Mouse (Mus musculus): ENCODE measurements around the gene Nectin4. TPM values are rescaled to one million over a fixed set of nuclear protein-coding genes. Genes with fewer than 3 reads are reported as not detected.

The Nectin4 gene
- polyA plus RNA-seq, 1 experiment from 2014 or later, result 0.07 TPM

DNA sequence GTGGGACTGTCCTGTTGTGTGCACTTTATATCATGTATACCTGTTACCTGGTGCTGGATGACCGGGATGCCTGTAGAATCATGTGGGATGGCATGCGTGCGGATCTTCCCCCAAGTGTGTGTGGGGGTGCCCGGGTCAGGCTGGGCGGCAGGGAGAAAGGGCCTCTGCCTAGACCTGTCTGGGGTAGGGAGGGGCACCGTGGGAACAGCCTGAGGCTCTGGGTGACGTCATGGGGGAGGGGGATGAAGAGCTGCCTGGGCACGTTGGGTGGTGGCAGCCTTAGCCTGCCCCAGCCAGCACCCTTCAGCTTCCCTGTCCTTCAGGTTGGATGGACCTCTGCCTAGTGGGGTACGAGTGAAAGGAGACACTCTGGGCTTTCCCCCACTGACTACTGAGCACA is 14.5 kb downstream of the Nectin4 start:
- Histone ChIP-seq H3K4me1 (replicated peaks) (peaks cover 22% of the 10 kb centered on the region), H3K27me3 (peaks cover 27% of the 10 kb centered on the region), H3K4me3 (replicated peaks) (no peak overlapping the region), H3K4me2 (no peak overlapping the region), H3K27ac (replicated peaks) (no peak overlapping the region), H3K9ac (no peak overlapping the region), H3K36me3 (replicated peaks) (no peaks in the 10 kb centered on the region), H3K9me3 (replicated peaks) (no peaks in the 10 kb centered on the region)
- WGBS (ENCODE audit: insufficient replicate concordance), result 57% methylated on average over 9 of the region's 9 CpGs
- ATAC-seq (ENCODE audit: insufficient read depth), result no peak

DNA sequence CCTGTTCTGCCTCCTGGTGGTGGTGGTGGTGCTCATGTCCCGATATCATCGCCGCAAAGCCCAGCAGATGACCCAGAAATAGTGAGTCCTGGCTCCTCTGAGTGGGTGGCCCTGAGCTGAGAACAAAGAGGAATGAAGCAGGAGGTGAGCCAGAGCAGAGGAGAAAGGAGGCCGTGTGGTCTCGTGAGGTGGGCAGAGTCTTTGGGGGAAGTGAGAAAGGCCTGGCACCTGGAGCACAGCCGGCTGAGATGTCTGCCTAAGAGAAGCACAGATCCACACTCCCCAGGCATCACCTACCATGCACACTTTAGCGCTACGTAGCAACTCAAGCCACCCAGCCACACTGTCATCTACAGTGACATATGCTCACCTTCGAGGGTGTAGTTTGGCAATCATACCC is 15.3 kb downstream of the Nectin4 start:
- 55% methylated on average over 9 of the region's 9 CpGs for WGBS (ENCODE audit: insufficient replicate concordance)
- H3K36me3 ChIP-seq (replicated peaks), result no peaks in the 10 kb centered on the region

GRCm38 (mm10) chr1:171387099-171387498 is 17.2 kb downstream of the Nectin4 start:
- H3K9ac ChIP-seq, result no peak overlapping the region
- peaks cover 16% of the 10 kb centered on the region for H3K4me1 ChIP-seq (replicated peaks)
- H3K4me3 ChIP-seq (replicated peaks), result no peak overlapping the region
- peaks cover 9% of the 10 kb centered on the region; the same call in 1 of the 2 replicates for H3K27me3 ChIP-seq
- WGBS (ENCODE audit: insufficient replicate concordance), result 43% methylated on average over 6 of the region's 6 CpGs
- no peak overlapping the region for H3K4me2 ChIP-seq
- H3K9me3 ChIP-seq (replicated peaks), result no peaks in the 10 kb centered on the region
- no peaks in the 10 kb centered on the region for H3K36me3 ChIP-seq (replicated peaks)
- no peak overlapping the region for H3K27ac ChIP-seq (replicated peaks)
- no peak for ATAC-seq (ENCODE audit: insufficient read depth)

More for the DNA sequence above, 15.3 kb downstream of the Nectin4 start:
- Histone ChIP-seq H3K4me3 (replicated peaks) (no peak overlapping the region), H3K27me3 (peaks cover 19% of the 10 kb centered on the region), H3K27ac (replicated peaks) (no peak overlapping the region), H3K4me2 (no peak overlapping the region), H3K9ac (no peak overlapping the region), H3K9me3 (replicated peaks) (no peaks in the 10 kb centered on the region), H3K4me1 (replicated peaks) (peaks cover 15% of the 10 kb centered on the region)
- ATAC-seq (ENCODE audit: insufficient read depth), result no peak

DNA sequence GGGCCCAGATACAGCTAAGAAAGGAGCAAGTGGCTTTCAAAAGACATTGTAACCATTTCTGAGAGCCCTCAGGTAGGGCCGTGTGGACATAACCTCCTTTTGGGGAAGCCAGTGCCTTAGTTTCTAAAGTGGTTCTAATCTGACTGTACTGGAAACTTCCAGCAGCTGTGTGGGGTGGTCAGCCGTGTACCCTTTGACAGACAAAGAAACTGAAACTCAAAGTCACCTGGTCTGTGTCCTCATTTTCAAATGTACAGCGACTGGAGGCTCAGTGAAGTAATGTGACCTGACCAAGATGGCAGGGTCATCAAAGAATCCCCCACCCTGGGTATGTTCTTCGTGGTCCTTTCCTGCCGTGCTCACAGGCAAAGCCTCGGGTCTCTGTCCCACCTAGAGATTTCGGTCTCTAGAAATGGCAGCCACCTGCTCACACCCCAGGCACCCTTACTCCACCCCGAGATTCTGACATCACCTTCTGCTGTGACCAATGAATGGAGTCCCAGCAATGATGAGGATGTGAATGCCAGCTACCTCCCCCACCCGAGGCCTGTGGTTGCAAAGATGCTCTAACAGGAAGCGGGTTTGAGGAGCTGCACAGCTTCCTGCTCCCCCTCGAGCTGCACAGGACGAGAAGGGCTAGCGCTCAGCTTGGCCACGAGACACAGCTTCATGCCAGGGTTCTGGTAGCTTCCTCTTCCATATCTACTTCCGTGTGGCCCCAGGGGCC is 18.6 kb downstream of the Nectin4 start, which contains the start of gene Arhgap30:
TSS of gene Arhgap30 (plus strand) at position 579 of the 727 bp plus-strand sequence.
- Histone ChIP-seq H3K4me2 (peak within 1 kb of the TSS; percentile 58), H3K4me1 (replicated peaks) (peaks cover 16% of the 10 kb centered on the region), H3K27me3 (peaks cover 2% of the 10 kb centered on the region; the same call in 1 of the 2 replicates), H3K9ac (no peak within 1 kb of the TSS), H3K27ac (replicated peaks) (peak within 1 kb of the TSS; percentile 72), H3K4me3 (replicated peaks) (peak within 1 kb of the TSS; percentile 47), H3K9me3 (replicated peaks) (no peaks in the 10 kb centered on the region), H3K36me3 (replicated peaks) (no peaks in the 10 kb centered on the region)
- WGBS (ENCODE audit: insufficient replicate concordance), result 20% methylated on average over 15 of the region's 15 CpGs
- peak; percentile 62 for ATAC-seq (ENCODE audit: insufficient read depth)

GRCm38 (mm10) chr1:171390101-171390500 is 20.2 kb downstream of the Nectin4 start:
- Histone ChIP-seq H3K4me2 (peak overlapping the region; percentile 58), H3K4me3 (replicated peaks) (peak overlapping the region; percentile 47), H3K27me3 (no peaks in the 10 kb centered on the region), H3K9ac (no peak overlapping the region), H3K27ac (replicated peaks) (0 out of 2 replicates have a peak overlapping the region, but pooled peaks have one; percentile 72), H3K4me1 (replicated peaks) (peaks cover 16% of the 10 kb centered on the region), H3K9me3 (replicated peaks) (no peaks in the 10 kb centered on the region), H3K36me3 (replicated peaks) (no peaks in the 10 kb centered on the region)
- WGBS (ENCODE audit: insufficient replicate concordance), result 9% methylated on average over 4 of the region's 4 CpGs
- ATAC-seq (ENCODE audit: insufficient read depth), result peak; percentile 37

- H3K4me3 ChIP-seq (replicated peaks), result no peak overlapping the region
- H3K36me3 ChIP-seq (replicated peaks), result no peaks in the 10 kb centered on the region
- WGBS (ENCODE audit: insufficient replicate concordance), result 76% methylated on average over 4 of the region's 4 CpGs
- H3K4me1 ChIP-seq (replicated peaks), result no peaks in the 10 kb centered on the region
- H3K27ac ChIP-seq (replicated peaks), result no peak overlapping the region
- no peaks in the 10 kb centered on the region for H3K9me3 ChIP-seq (replicated peaks)
- H3K4me2 ChIP-seq, result no peak overlapping the region
- no peak for ATAC-seq (ENCODE audit: insufficient read depth)
- no peaks in the 10 kb centered on the region for H3K27me3 ChIP-seq
- H3K9ac ChIP-seq, result no peak overlapping the region
Observed at GRCm38 (mm10) chr1:171401821-171402220, 31.9 kb downstream of the Nectin4 start.

DNA sequence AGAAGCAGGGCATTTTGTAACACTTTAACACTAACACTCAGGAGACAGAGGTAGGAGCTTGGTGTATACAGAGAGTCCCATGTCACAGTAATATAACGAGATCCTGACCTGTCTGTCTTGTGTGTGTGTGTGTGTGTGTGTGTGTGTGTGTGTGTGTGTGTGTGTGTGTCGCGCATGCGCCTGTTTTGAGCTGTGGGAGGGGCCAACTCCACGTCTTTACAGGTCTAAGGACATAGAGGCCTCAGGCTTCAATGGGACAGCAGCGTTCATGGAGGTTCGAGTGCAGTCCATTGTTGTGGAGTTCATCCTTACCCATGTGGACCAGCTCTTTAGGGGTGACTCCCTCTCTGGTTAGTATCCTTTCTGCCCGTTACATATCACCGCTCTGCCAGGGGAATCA is 33.1 kb downstream of the Nectin4 start:
- H3K4me3 ChIP-seq (replicated peaks), result no peak overlapping the region
- WGBS (ENCODE audit: insufficient replicate concordance), result 73% methylated on average over 9 of the region's 9 CpGs
- ATAC-seq (ENCODE audit: insufficient read depth), result no peak

GRCm38 (mm10) chr1:171407263-171407662 is 37.4 kb downstream of the Nectin4 start:
- 0 out of 2 replicates have a peak, but pooled peaks cover 7% of the 10 kb centered on the region for H3K36me3 ChIP-seq (replicated peaks)
- H3K9ac ChIP-seq, result no peak overlapping the region
- no peak overlapping the region for H3K4me3 ChIP-seq (replicated peaks)
- WGBS (ENCODE audit: insufficient replicate concordance), result 57% methylated on average over 5 of the region's 5 CpGs
- H3K4me2 ChIP-seq, result no peak overlapping the region
- H3K27ac ChIP-seq (replicated peaks), result no peak overlapping the region
- H3K9me3 ChIP-seq (replicated peaks), result no peaks in the 10 kb centered on the region
- no peaks in the 10 kb centered on the region for H3K4me1 ChIP-seq (replicated peaks)
- peaks cover 11% of the 10 kb centered on the region; the same call in 1 of the 2 replicates for H3K27me3 ChIP-seq
- ATAC-seq (ENCODE audit: insufficient read depth), result no peak

More for the DNA sequence above, 33.1 kb downstream of the Nectin4 start:
- H3K27me3 ChIP-seq, result no peaks in the 10 kb centered on the region
- no peak overlapping the region for H3K4me2 ChIP-seq
- H3K27ac ChIP-seq (replicated peaks), result no peak overlapping the region
- no peaks in the 10 kb centered on the region for H3K4me1 ChIP-seq (replicated peaks)
- no peak overlapping the region for H3K9ac ChIP-seq
- H3K36me3 ChIP-seq (replicated peaks), result 0 out of 2 replicates have a peak, but pooled peaks cover 7% of the 10 kb centered on the region
- no peaks in the 10 kb centered on the region for H3K9me3 ChIP-seq (replicated peaks)

GRCm38 (mm10) chr1:171410231-171410630 is 40.3 kb downstream of the Nectin4 start:
- ATAC-seq (ENCODE audit: insufficient read depth), result no peak
- H3K4me2 ChIP-seq, result no peak overlapping the region
- WGBS (ENCODE audit: insufficient replicate concordance), result 76% methylated on average over 1 of the region's 1 CpGs
- no peak overlapping the region for H3K4me3 ChIP-seq (replicated peaks)
- H3K36me3 ChIP-seq (replicated peaks), result 0 out of 2 replicates have a peak, but pooled peaks cover 9% of the 10 kb centered on the region
- H3K9ac ChIP-seq, result no peak overlapping the region
- no peaks in the 10 kb centered on the region for H3K9me3 ChIP-seq (replicated peaks)
- peaks cover 11% of the 10 kb centered on the region; the same call in 1 of the 2 replicates for H3K27me3 ChIP-seq
- H3K27ac ChIP-seq (replicated peaks), result no peak overlapping the region
- H3K4me1 ChIP-seq (replicated peaks), result peaks cover 24% of the 10 kb centered on the region

DNA sequence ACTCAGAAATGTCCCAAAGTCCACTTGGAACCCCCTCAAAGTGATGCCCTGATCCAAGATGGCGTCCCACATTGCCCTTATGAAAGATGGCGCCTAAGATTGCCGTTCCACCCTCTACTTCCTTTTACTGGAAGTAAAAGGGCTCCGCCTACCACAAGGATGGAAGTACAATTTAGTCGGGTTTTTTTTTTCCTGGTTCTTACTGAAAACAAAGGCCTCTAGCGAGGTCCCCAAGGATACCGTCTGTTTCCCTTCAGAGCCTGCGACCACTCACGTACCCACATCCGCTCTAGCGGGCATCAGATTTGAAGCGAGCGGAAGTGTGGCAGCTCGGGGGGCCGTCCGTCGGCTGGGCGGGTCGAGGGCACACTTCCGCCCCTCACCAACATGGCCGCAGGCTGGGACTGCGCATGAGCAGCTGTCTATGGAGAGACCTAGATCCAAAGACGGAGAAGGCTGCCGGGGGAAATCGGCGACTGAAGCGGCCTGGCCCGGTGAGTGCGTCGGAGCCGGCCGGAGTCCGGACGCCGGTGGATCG is 41.1 kb downstream of the Nectin4 start, which contains the start of gene Usf1:
TSS of gene Usf1 (plus strand) at position 367 of the 538 bp plus-strand sequence.
- Histone ChIP-seq H3K4me1 (replicated peaks) (peaks cover 24% of the 10 kb centered on the region), H3K9me3 (replicated peaks) (no peaks in the 10 kb centered on the region), H3K36me3 (replicated peaks) (peaks cover 17% of the 10 kb centered on the region), H3K4me3 (replicated peaks) (peak within 1 kb of the TSS; percentile 86), H3K27me3 (peaks cover 11% of the 10 kb centered on the region; the same call in 1 of the 2 replicates), H3K9ac (peak within 1 kb of the TSS; percentile 90), H3K27ac (replicated peaks) (peak within 1 kb of the TSS; percentile 80), H3K4me2 (peak within 1 kb of the TSS; percentile 75)
- ATAC-seq (ENCODE audit: insufficient read depth), result peak; percentile 94
- under 1% methylated on average over 36 of the region's 36 CpGs for WGBS (ENCODE audit: insufficient replicate concordance)

DNA sequence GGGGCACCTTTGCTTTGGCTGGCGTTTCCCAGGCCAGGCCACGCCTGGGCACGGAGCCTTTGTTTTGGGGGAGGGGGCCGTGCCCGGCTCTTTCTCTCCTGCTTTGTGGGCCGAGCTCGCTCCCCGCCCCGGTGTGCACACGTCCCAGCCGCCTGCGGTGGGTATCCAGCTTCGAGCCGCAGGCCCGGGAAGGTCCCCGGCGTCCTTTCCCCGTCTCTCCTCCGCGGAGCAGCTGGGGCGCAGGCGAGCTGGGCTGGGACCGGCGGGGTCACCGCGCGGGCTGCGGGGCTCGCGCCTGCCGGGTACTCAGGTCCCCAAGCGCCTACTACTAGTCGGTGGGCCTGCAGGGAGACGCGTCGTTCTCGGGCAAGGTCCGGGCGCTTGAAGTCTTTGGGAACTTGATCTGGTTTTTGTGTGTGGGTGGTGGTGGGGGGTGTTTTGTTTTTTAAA is 41.6 kb downstream of the Nectin4 start:
- H3K4me3 ChIP-seq (replicated peaks), result peak overlapping the region; percentile 86
- peaks cover 11% of the 10 kb centered on the region; the same call in 1 of the 2 replicates for H3K27me3 ChIP-seq
- H3K9me3 ChIP-seq (replicated peaks), result no peaks in the 10 kb centered on the region
- peak; percentile 62 for ATAC-seq (ENCODE audit: insufficient read depth)
- peaks cover 21% of the 10 kb centered on the region for H3K36me3 ChIP-seq (replicated peaks)
- WGBS (ENCODE audit: insufficient replicate concordance), result under 1% methylated on average over 39 of the region's 39 CpGs
- peak overlapping the region; percentile 90 for H3K9ac ChIP-seq
- H3K4me1 ChIP-seq (replicated peaks), result peaks cover 24% of the 10 kb centered on the region
- peak overlapping the region; percentile 75 for H3K4me2 ChIP-seq
- H3K27ac ChIP-seq (replicated peaks), result peak overlapping the region; percentile 80

Measured in liver, embryonic 15.5 days (tissue).